Mouse (Mus musculus): ENCODE results near the gene Med27. TPM values are rescaled to one million over a fixed set of nuclear protein-coding genes. Genes with fewer than 3 reads are reported as not detected.

The Med27 gene
- total RNA-seq, 2 experiments from 2014 or later = 25.8 to 29.2 TPM

- no peak for DNase-seq (ENCODE audit: low spot score in 2 of 2)
Observed at GRCm38 (mm10) chr2:29553945-29554634, 207.5 kb downstream of the Med27 start.

GRCm38 (mm10) chr2:29558561-29558960 is 211.9 kb downstream of the Med27 start:
- DNase-seq (ENCODE audit: low spot score in 2 of 2) = no peak

- no peak for DNase-seq (ENCODE audit: low spot score in 2 of 2)
Observed at GRCm38 (mm10) chr2:29559955-29560354, 213.3 kb downstream of the Med27 start.

- DNase-seq (ENCODE audit: low spot score in 2 of 2) = no peak
Observed at GRCm38 (mm10) chr2:29561468-29561867, 214.8 kb downstream of the Med27 start.

- DNase-seq (ENCODE audit: low spot score in 2 of 2) = no peak
Observed at GRCm38 (mm10) chr2:29563986-29564385, 217.4 kb downstream of the Med27 start.

- DNase-seq (ENCODE audit: low spot score in 2 of 2) = no peak
Observed at GRCm38 (mm10) chr2:29565570-29566433, 219.2 kb downstream of the Med27 start.

- DNase-seq (ENCODE audit: low spot score in 2 of 2) = no peak
Observed at GRCm38 (mm10) chr2:29571921-29572700, 225.5 kb downstream of the Med27 start.

GRCm38 (mm10) chr2:29572811-29573427 is 226.3 kb downstream of the Med27 start:
- DNase-seq (ENCODE audit: low spot score in 2 of 2) = no peak

GRCm38 (mm10) chr2:29573591-29573990 is 227.0 kb downstream of the Med27 start:
- DNase-seq (ENCODE audit: low spot score in 2 of 2) = peak; percentile 29 to 35

GRCm38 (mm10) chr2:29574187-29574586 is 227.6 kb downstream of the Med27 start:
- no peak for DNase-seq (ENCODE audit: low spot score in 2 of 2)

Small RNA genes within 50 kb of the gene (microRNA-seq; reads per million reads assigned to microRNA genes)
- not detected for gene Mir133c

Other genes with a start within 250 kb of the Med27 start
- gene Setx, start 222.6 kb upstream of the Med27 start, total RNA-seq (2021) = 10 to 100 TPM; 39.9 to 43.6 TPM
- 10 to 100 TPM; 31.5 to 32.3 TPM for gene Ntng2, start 93.8 kb upstream of the Med27 start, total RNA-seq (2021)